Mouse (Mus musculus) kidney, embryonic 15.5 days (tissue): Measurements from ENCODE around the gene Atg16l2. TPM values are rescaled to one million over a fixed set of nuclear protein-coding genes. Genes with fewer than 3 reads are reported as not detected.

ENCODE experiments used
- ATAC-seq: fragments of 200-750 bp; cut with Nextera tagmentation; replicated peaks from 2 replicates; pipeline ENCODE4 v1.8.0; 2017; ENCODE audit warnings: moderate TSS enrichment; ENCODE audit not compliant: low FRiP score
- H3K27ac ChIP-seq: fragments of 300-500 bp; sonication (generic); 2 replicates; pipeline ENCODE4 v1.5.1; 2015; ENCODE audit warnings: mild to moderate bottlenecking, inconsistent platforms
- H3K27me3 ChIP-seq: fragments of 300-500 bp; sonication (generic); 2 replicates; pipeline ENCODE4 v1.6.1; 2015; ENCODE audit warnings: inconsistent platforms
- H3K36me3 ChIP-seq: fragments of 300-500 bp; sonication (generic); 2 replicates; pipeline ENCODE4 v1.6.1; 2015; ENCODE audit warnings: inconsistent platforms
- H3K4me1 ChIP-seq: fragments of 300-500 bp; sonication (generic); 2 replicates; pipeline ENCODE4 v1.6.1; 2015; ENCODE audit warnings: inconsistent platforms
- H3K4me2 ChIP-seq: fragments of 300-500 bp; sonication (generic); 2 replicates; pipeline ENCODE4 v1.6.1; 2015; ENCODE audit warnings: moderate library complexity, mild to moderate bottlenecking, inconsistent platforms
- H3K4me3 ChIP-seq: fragments of 300-500 bp; sonication (generic); replicated peaks from 2 replicates; pipeline ENCODE4 v1.5.1; 2015; ENCODE audit warnings: mild to moderate bottlenecking, inconsistent platforms
- H3K9ac ChIP-seq: fragments of 300-500 bp; sonication (generic); 2 replicates; pipeline ENCODE4 v1.6.1; 2015; ENCODE audit warnings: mild to moderate bottlenecking, inconsistent platforms
- H3K9me3 ChIP-seq: fragments of 300-500 bp; sonication (generic); replicated peaks from 2 replicates; pipeline ENCODE4 v1.6.1; 2016; ENCODE audit warnings: inconsistent platforms
- WGBS: fragments of 180-500 bp; shearing (Covaris S2); methylation state at CpG from one replicate; pipeline ENCODE4 v1.1.7; 2015; ENCODE audit warnings: mixed read lengths; 5-methylcytosine and 5-hydroxymethylcytosine counted together
- polyA plus RNA-seq: library from polyadenylated mRNA; unstranded; fragments of >200 nt; fragmentation: Nextera tagmentation; extraction: Ambion mirVana; gene quantifications from 2 replicates; pipeline ENCODE4 v1.2.1, GENCODE M21; 2015

Gene Atg16l2
- polyA plus RNA-seq, 1 experiment from 2014 or later: 18.5 TPM

- 86% methylated on average over 1 of the region's 1 CpGs for whole genome bisulfite sequencing
- H3K9ac ChIP-seq: no peak overlapping the region
Measured at GRCm38 (mm10) chr7:101319796-101320195, 17.7 kb upstream of the Atg16l2 start.

GRCm38 (mm10) chr7:101318848-101319247, 16.8 kb upstream of the Atg16l2 start:
- no peak overlapping the region for H3K4me3 ChIP-seq
- H3K9ac ChIP-seq: no peak overlapping the region
- no peak overlapping the region for H3K4me2 ChIP-seq
- H3K27me3 ChIP-seq: peaks cover 5% of the 10 kb centered on the region; the same call in 1 of the 2 replicates
- H3K4me1 ChIP-seq: peaks cover 44% of the 10 kb centered on the region
- H3K27ac ChIP-seq: no peak overlapping the region
- no peaks in the 10 kb centered on the region for H3K9me3 ChIP-seq
- ATAC-seq: no peak
- 66% methylated on average over 4 of the region's 4 CpGs for WGBS
- no peaks in the 10 kb centered on the region for H3K36me3 ChIP-seq

More at GRCm38 (mm10) chr7:101319796-101320195, 17.7 kb upstream of the Atg16l2 start:
- ATAC-seq: no peak
- H3K4me1 ChIP-seq: peaks cover 45% of the 10 kb centered on the region
- no peaks in the 10 kb centered on the region for H3K9me3 ChIP-seq
- H3K27me3 ChIP-seq: peaks cover 5% of the 10 kb centered on the region; the same call in 1 of the 2 replicates
- no peaks in the 10 kb centered on the region for H3K36me3 ChIP-seq
- no peak overlapping the region for H3K4me3 ChIP-seq
- H3K27ac ChIP-seq: 0 out of 2 replicates have a peak overlapping the region, but pooled peaks have one; percentile 14
- H3K4me2 ChIP-seq: no peak overlapping the region

- WGBS: 73% methylated on average over 3 of the region's 3 CpGs
- peaks cover 33% of the 10 kb centered on the region for H3K4me1 ChIP-seq
- H3K27me3 ChIP-seq: peaks cover under 1% of the 10 kb centered on the region; the same call in 1 of the 2 replicates
- H3K9me3 ChIP-seq: no peaks in the 10 kb centered on the region
- no peak within 1 kb of the TSS for H3K4me3 ChIP-seq
- H3K4me2 ChIP-seq: no peak within 1 kb of the TSS
- no peaks in the 10 kb centered on the region for H3K36me3 ChIP-seq
- no peak within 1 kb of the TSS for H3K9ac ChIP-seq
- H3K27ac ChIP-seq: no peak within 1 kb of the TSS
- ATAC-seq: no peak
Measured at GRCm38 (mm10) chr7:101317014-101317413, 15.0 kb upstream of the Atg16l2 start, which contains the start of gene Stard10. TSS of gene Stard10 (plus strand) at chr7:101317086.

GRCm38 (mm10) chr7:101316591-101317001, 14.5 kb upstream of the Atg16l2 start:
- WGBS: 62% methylated on average over 6 of the region's 6 CpGs
- Histone ChIP-seq H3K27me3 (no peaks in the 10 kb centered on the region; the same call in 1 of the 2 replicates), H3K27ac (no peak overlapping the region), H3K4me3 (no peak overlapping the region), H3K9ac (no peak overlapping the region), H3K4me1 (peaks cover 28% of the 10 kb centered on the region), H3K4me2 (no peak overlapping the region), H3K9me3 (no peaks in the 10 kb centered on the region), H3K36me3 (no peaks in the 10 kb centered on the region)
- ATAC-seq: no peak

- H3K4me3 ChIP-seq: no peak overlapping the region
- ATAC-seq: no peak
- no peaks in the 10 kb centered on the region for H3K9me3 ChIP-seq
- H3K36me3 ChIP-seq: no peaks in the 10 kb centered on the region
- H3K27me3 ChIP-seq: no peaks in the 10 kb centered on the region; the same call in 1 of the 2 replicates
- H3K27ac ChIP-seq: no peak overlapping the region
- H3K4me2 ChIP-seq: no peak overlapping the region
- no peak overlapping the region for H3K9ac ChIP-seq
- H3K4me1 ChIP-seq: peaks cover 29% of the 10 kb centered on the region
Measured at GRCm38 (mm10) chr7:101315699-101316098, 13.6 kb upstream of the Atg16l2 start.

GRCm38 (mm10) chr7:101314396-101314795, 12.3 kb upstream of the Atg16l2 start:
- Histone ChIP-seq H3K27me3 (no peaks in the 10 kb centered on the region; the same call in 1 of the 2 replicates), H3K27ac (peak overlapping the region; percentile 64), H3K9ac (no peak overlapping the region), H3K4me3 (no peak overlapping the region), H3K36me3 (no peaks in the 10 kb centered on the region), H3K9me3 (no peaks in the 10 kb centered on the region), H3K4me2 (no peak overlapping the region), H3K4me1 (peaks cover 23% of the 10 kb centered on the region; the same call in 1 of the 2 replicates)
- ATAC-seq: no peak
- WGBS: 59% methylated on average over 5 of the region's 5 CpGs

GRCm38 (mm10) chr7:101313033-101313432, 11.0 kb upstream of the Atg16l2 start:
- Histone ChIP-seq H3K4me3 (no peak overlapping the region), H3K9ac (no peak overlapping the region), H3K27me3 (no peaks in the 10 kb centered on the region), H3K9me3 (no peaks in the 10 kb centered on the region), H3K36me3 (no peaks in the 10 kb centered on the region), H3K4me2 (no peak overlapping the region), H3K4me1 (peaks cover 23% of the 10 kb centered on the region; the same call in 1 of the 2 replicates), H3K27ac (peak overlapping the region; percentile 54)
- peak; percentile 22 for ATAC-seq
- WGBS: 47% methylated on average over 3 of the region's 3 CpGs

GRCm38 (mm10) chr7:101311061-101311460, 9.0 kb upstream of the Atg16l2 start:
- Histone ChIP-seq H3K36me3 (no peaks in the 10 kb centered on the region), H3K27me3 (no peaks in the 10 kb centered on the region), H3K4me2 (peak overlapping the region; percentile 61), H3K9me3 (no peaks in the 10 kb centered on the region), H3K27ac (peak overlapping the region; percentile 98), H3K9ac (no peak overlapping the region), H3K4me1 (peaks cover 23% of the 10 kb centered on the region; the same call in 1 of the 2 replicates), H3K4me3 (peak overlapping the region; percentile 69)
- 29% methylated on average over 2 of the region's 2 CpGs for WGBS
- ATAC-seq: no peak

- Histone ChIP-seq H3K4me3 (peak overlapping the region; percentile 69), H3K27ac (peak overlapping the region; percentile 98), H3K27me3 (no peaks in the 10 kb centered on the region), H3K9me3 (no peaks in the 10 kb centered on the region), H3K9ac (peak overlapping the region; percentile 63), H3K4me2 (peak overlapping the region; percentile 61), H3K4me1 (peaks cover 23% of the 10 kb centered on the region; the same call in 1 of the 2 replicates), H3K36me3 (no peaks in the 10 kb centered on the region)
- ATAC-seq: peak; percentile 95
- WGBS: under 1% methylated on average over 43 of the region's 43 CpGs
Measured at GRCm38 (mm10) chr7:101310327-101311028, 8.4 kb upstream of the Atg16l2 start.

GRCm38 (mm10) chr7:101309985-101310326, 7.9 kb upstream of the Atg16l2 start:
- no peak for ATAC-seq
- H3K9ac ChIP-seq: peak overlapping the region; percentile 63; the same call in 1 of the 2 replicates
- H3K36me3 ChIP-seq: no peaks in the 10 kb centered on the region
- H3K4me2 ChIP-seq: peak overlapping the region; percentile 61
- WGBS: 37% methylated on average over 5 of the region's 5 CpGs
- H3K4me3 ChIP-seq: peak overlapping the region; percentile 69
- peak overlapping the region; percentile 98 for H3K27ac ChIP-seq
- H3K4me1 ChIP-seq: peaks cover 23% of the 10 kb centered on the region; the same call in 1 of the 2 replicates
- no peaks in the 10 kb centered on the region for H3K9me3 ChIP-seq
- no peaks in the 10 kb centered on the region for H3K27me3 ChIP-seq

GRCm38 (mm10) chr7:101306841-101307240, 4.8 kb upstream of the Atg16l2 start:
- no peak overlapping the region for H3K27ac ChIP-seq

GRCm38 (mm10) chr7:101302691-101303090, 640 bp upstream of the Atg16l2 start:
- Histone ChIP-seq H3K4me3 (peak overlapping the region; percentile 64), H3K4me1 (peaks cover 23% of the 10 kb centered on the region), H3K9me3 (no peaks in the 10 kb centered on the region), H3K9ac (peak overlapping the region; percentile 50; the same call in 1 of the 2 replicates), H3K27ac (0 out of 2 replicates have a peak overlapping the region, but pooled peaks have one; percentile 70), H3K4me2 (peak overlapping the region; percentile 86), H3K36me3 (no peaks in the 10 kb centered on the region), H3K27me3 (peaks cover 22% of the 10 kb centered on the region)
- WGBS: 26% methylated on average over 7 of the region's 7 CpGs
- no peak for ATAC-seq

More at GRCm38 (mm10) chr7:101306841-101307240, 4.8 kb upstream of the Atg16l2 start:
- peaks cover 15% of the 10 kb centered on the region for H3K4me1 ChIP-seq
- WGBS: 41% methylated on average over 2 of the region's 2 CpGs
- no peak for ATAC-seq
- no peaks in the 10 kb centered on the region for H3K9me3 ChIP-seq
- H3K4me3 ChIP-seq: no peak overlapping the region
- no peak overlapping the region for H3K9ac ChIP-seq
- H3K4me2 ChIP-seq: no peak overlapping the region
- no peaks in the 10 kb centered on the region for H3K36me3 ChIP-seq
- H3K27me3 ChIP-seq: no peaks in the 10 kb centered on the region
